Mouse (Mus musculus): ENCODE measurements around the gene Chn1.

- no peak for TF ChIP-seq POLR2A (IDR thresholded peaks at IDR 0.05; ENCODE audit: borderline replicate concordance, low read depth, low read length)
- TF ChIP-seq CTCF (IDR thresholded peaks at IDR 0.05; ENCODE audit: low read depth, low read length): no peak
Observed at GRCm38 (mm10) chr2:73571901-73572300, 203.2 kb downstream of the Chn1 start.
